Mouse (Mus musculus) hindbrain, embryonic 13.5 days (tissue): ENCODE data around the gene Slc1a6. TPM values are rescaled to one million over a fixed set of nuclear protein-coding genes. Genes with fewer than 3 reads are reported as not detected.

Source experiments
- ATAC-seq: fragments of 200-750 bp; cut with Nextera tagmentation; 2 replicates; pipeline ENCODE4 v1.8.0; 2017; ENCODE audit warnings: moderate TSS enrichment; ENCODE audit not compliant: low FRiP score
- H3K27ac ChIP-seq: fragments of 300-500 bp; sonication (generic); 2 replicates; pipeline ENCODE4 v1.5.1; 2015; ENCODE audit warnings: inconsistent platforms, mild to moderate bottlenecking, moderate library complexity
- H3K27me3 ChIP-seq: fragments of 300-500 bp; sonication (generic); 2 replicates; pipeline ENCODE4 v1.6.1; 2015; ENCODE audit warnings: mild to moderate bottlenecking, inconsistent platforms
- H3K36me3 ChIP-seq: fragments of 300-500 bp; sonication (generic); 2 replicates; pipeline ENCODE4 v1.6.1; 2015; ENCODE audit warnings: mild to moderate bottlenecking, inconsistent platforms
- H3K4me1 ChIP-seq: fragments of 300-500 bp; sonication (generic); replicated peaks from 2 replicates; pipeline ENCODE4 v1.6.1; 2015; ENCODE audit warnings: inconsistent platforms
- H3K4me2 ChIP-seq: fragments of 300-500 bp; sonication (generic); 2 replicates; pipeline ENCODE4 v1.6.1; 2015; ENCODE audit warnings: inconsistent platforms, mild to moderate bottlenecking, moderate library complexity
- H3K4me3 ChIP-seq: fragments of 300-500 bp; sonication (generic); 2 replicates; pipeline ENCODE4 v1.5.1; 2015; ENCODE audit warnings: mild to moderate bottlenecking, inconsistent platforms
- H3K9ac ChIP-seq: fragments of 300-500 bp; sonication (generic); 2 replicates; pipeline ENCODE4 v1.6.1; 2015; ENCODE audit warnings: mild to moderate bottlenecking, inconsistent platforms
- H3K9me3 ChIP-seq: fragments of 300-500 bp; sonication (generic); 2 replicates; pipeline ENCODE4 v1.6.1; 2016; ENCODE audit warnings: inconsistent platforms
- WGBS: fragments of 180-500 bp; shearing (Covaris S2); methylation state at CpG from one replicate; pipeline ENCODE4 v1.1.7; 2015; 5-methylcytosine and 5-hydroxymethylcytosine counted together
- polyA plus RNA-seq: library from polyadenylated mRNA; unstranded; fragments of >200 nt; fragmentation: Nextera tagmentation; extraction: Ambion mirVana; gene quantifications from 2 replicates; pipeline ENCODE4 v1.2.1, GENCODE M21; 2015

The Slc1a6 gene
- polyA plus RNA-seq, result 8.3 and 9.8 TPM in 2 replicates

DNA sequence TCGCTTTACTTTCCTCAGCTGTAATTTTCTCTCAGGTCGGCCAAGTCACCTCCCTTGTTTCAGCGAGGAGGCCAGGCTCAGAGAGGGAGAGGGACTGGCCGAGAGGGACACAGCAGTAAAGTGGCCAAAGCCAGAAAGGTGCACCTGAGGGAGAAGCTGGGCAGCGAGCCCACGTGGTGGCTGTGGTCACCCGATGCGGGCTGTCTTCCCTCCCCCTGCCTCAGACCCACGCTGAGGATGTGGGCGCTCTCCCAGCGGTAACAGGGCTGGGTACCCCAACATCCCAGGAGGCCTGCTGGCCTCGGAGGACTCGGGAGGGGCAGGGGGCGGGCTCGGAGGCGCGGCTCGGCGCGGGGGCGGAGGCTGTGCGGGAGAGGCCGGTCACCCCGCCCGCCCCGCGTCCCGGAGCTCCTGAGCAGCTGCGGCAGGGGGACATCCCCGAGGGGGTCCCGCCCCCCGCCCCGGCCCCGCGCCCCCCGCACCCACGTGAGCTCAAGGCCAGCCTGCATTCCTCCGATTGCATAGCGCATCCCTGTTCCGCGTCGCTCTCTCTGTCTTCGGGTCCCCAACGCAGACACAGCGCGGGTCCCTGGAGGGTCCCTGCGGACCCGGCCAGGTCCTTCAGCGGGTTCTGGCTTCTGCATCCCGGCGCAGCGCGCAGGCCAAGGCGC lies at the start of gene Slc1a6:
TSS of gene Slc1a6 (plus strand) at position 516 of the 671 bp plus-strand sequence.
- peak; percentile 83 for ATAC-seq
- Histone ChIP-seq H3K36me3 (no peaks in the 10 kb centered on the region), H3K4me2 (peak within 1 kb of the TSS; percentile 97), H3K27ac (peak within 1 kb of the TSS; percentile 31), H3K9ac (peak within 1 kb of the TSS; percentile 84), H3K4me3 (peak within 1 kb of the TSS; percentile 63), H3K9me3 (no peaks in the 10 kb centered on the region), H3K27me3 (no peaks in the 10 kb centered on the region), H3K4me1 (peaks cover 30% of the 10 kb centered on the region)
- WGBS, result 2% methylated on average over 29 of the region's 54 CpGs

DNA sequence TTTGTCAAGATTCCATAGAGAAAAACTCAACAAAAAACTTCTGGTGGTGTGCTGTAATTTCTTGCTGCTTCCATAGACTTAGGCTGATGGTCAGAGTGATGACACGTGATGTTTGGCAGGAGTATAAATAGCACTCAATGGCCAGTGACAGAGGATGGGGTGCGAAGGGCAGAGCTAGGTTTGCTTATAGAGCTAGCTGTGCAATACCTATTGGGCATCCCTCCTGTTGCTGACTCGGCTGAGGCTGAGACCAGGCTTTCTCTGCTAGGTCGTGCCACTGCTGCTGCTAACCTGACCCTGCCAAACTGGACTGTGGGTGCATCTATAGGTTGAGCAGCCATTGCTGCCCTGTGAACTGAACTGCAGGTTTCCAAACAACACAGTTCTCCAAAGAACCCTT lies 40.5 kb upstream of the Slc1a6 start:
- no peaks in the 10 kb centered on the region for H3K9me3 ChIP-seq
- H3K9ac ChIP-seq, result no peak overlapping the region
- H3K4me1 ChIP-seq, result no peaks in the 10 kb centered on the region
- no peak for ATAC-seq
- no peak overlapping the region for H3K4me3 ChIP-seq
- no peak overlapping the region for H3K4me2 ChIP-seq
- H3K36me3 ChIP-seq, result no peaks in the 10 kb centered on the region
- WGBS, result 78% methylated on average over 4 of the region's 4 CpGs
- no peak overlapping the region for H3K27ac ChIP-seq
- no peaks in the 10 kb centered on the region for H3K27me3 ChIP-seq

DNA sequence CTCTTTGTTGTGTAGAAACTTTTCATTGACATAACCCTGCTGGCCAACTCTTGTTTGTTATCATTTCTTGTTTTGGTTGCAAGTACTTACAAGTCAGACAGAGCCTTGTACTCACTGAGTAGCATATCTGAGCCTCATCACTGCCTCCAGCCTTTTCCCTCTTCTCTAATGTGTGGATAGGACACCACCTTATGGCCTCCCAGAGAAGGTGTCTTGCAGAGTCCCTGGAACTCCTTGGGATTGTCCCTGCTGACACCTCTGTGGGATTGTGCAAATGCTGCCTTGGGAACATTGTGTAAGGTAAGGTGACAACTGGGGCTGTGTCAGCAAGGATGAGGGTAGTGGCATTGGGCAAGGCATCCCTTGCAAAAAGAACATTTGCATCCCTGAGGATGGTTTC lies 36.6 kb upstream of the Slc1a6 start:
- Histone ChIP-seq H3K4me1 (peaks cover 10% of the 10 kb centered on the region), H3K27ac (no peak overlapping the region), H3K4me2 (no peak overlapping the region), H3K9ac (no peak overlapping the region), H3K36me3 (no peaks in the 10 kb centered on the region), H3K27me3 (peaks cover 8% of the 10 kb centered on the region), H3K9me3 (no peaks in the 10 kb centered on the region), H3K4me3 (no peak overlapping the region)
- ATAC-seq, result no peak

GRCm38 (mm10) chr10:78745453-78746232 lies 34.7 kb upstream of the Slc1a6 start:
- Histone ChIP-seq H3K4me1 (peaks cover 10% of the 10 kb centered on the region), H3K9ac (no peak overlapping the region), H3K36me3 (no peaks in the 10 kb centered on the region), H3K27ac (no peak overlapping the region), H3K4me3 (no peak overlapping the region), H3K4me2 (no peak overlapping the region), H3K27me3 (peaks cover 13% of the 10 kb centered on the region), H3K9me3 (no peaks in the 10 kb centered on the region)
- 64% methylated on average over 4 of the region's 4 CpGs for WGBS
- no peak for ATAC-seq

DNA sequence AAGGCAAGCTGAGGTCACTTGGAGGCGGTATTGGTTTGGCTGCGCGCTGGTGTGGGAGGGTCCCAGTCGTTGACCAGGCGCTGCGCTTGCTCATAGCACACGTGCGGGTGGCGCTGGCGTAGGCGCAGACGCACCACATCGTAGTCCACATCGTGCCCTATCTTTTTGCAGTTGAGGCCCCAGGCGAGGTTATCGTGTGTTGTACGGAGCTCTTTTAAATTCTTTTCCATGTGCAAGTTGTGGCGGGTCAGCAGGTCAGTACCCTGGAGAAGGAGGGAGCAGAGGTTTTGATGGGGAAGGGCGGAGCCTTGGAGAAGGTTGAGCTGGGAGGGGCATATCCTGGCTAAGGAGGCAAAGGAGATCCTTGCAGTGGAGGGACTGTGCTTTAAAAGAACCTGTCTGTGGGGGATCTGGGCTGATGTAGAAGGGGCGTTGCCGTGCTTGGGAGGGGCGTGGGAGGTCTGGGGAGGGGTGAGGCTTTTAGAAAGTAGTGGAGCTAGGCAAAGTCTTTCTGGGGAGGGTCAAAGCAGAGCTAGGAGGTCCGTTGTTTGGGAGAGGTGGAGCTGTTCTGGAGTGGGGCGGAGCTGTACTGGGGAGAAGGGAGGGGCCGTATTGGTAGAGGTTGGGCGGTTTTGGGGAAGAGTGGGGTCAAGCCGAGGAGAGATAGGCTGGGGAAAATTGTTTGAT lies 33.1 kb upstream of the Slc1a6 start:
- H3K9me3 ChIP-seq, result no peaks in the 10 kb centered on the region
- no peaks in the 10 kb centered on the region for H3K36me3 ChIP-seq
- H3K27ac ChIP-seq, result no peak overlapping the region
- H3K9ac ChIP-seq, result peak overlapping the region; percentile 68
- H3K4me3 ChIP-seq, result peak overlapping the region; percentile 44
- H3K27me3 ChIP-seq, result peaks cover 17% of the 10 kb centered on the region
- ATAC-seq, result peak; percentile 86
- peaks cover 16% of the 10 kb centered on the region for H3K4me1 ChIP-seq
- 2% methylated on average over 27 of the region's 27 CpGs for WGBS
- peak overlapping the region; percentile 67 for H3K4me2 ChIP-seq

GRCm38 (mm10) chr10:78748161-78748560 lies 32.1 kb upstream of the Slc1a6 start:
- H3K4me2 ChIP-seq, result peak overlapping the region; percentile 67
- H3K27ac ChIP-seq, result no peak overlapping the region
- H3K27me3 ChIP-seq, result peaks cover 17% of the 10 kb centered on the region
- peaks cover 16% of the 10 kb centered on the region for H3K4me1 ChIP-seq
- peak overlapping the region; percentile 44; the same call in 1 of the 2 replicates for H3K4me3 ChIP-seq
- WGBS, result 78% methylated on average over 13 of the region's 13 CpGs
- no peaks in the 10 kb centered on the region for H3K36me3 ChIP-seq
- ATAC-seq, result no peak
- peak overlapping the region; percentile 68; the same call in 1 of the 2 replicates for H3K9ac ChIP-seq
- no peaks in the 10 kb centered on the region for H3K9me3 ChIP-seq

- Histone ChIP-seq H3K27me3 (peaks cover 17% of the 10 kb centered on the region), H3K4me1 (peaks cover 16% of the 10 kb centered on the region), H3K27ac (no peak overlapping the region), H3K9ac (no peak overlapping the region), H3K9me3 (no peaks in the 10 kb centered on the region), H3K4me3 (no peak overlapping the region), H3K36me3 (no peaks in the 10 kb centered on the region), H3K4me2 (no peak overlapping the region)
- no peak for ATAC-seq
- WGBS, result 88% methylated on average over 6 of the region's 6 CpGs
These were observed 31.4 kb upstream of the Slc1a6 start for GRCm38 (mm10) chr10:78748946-78749345.

DNA sequence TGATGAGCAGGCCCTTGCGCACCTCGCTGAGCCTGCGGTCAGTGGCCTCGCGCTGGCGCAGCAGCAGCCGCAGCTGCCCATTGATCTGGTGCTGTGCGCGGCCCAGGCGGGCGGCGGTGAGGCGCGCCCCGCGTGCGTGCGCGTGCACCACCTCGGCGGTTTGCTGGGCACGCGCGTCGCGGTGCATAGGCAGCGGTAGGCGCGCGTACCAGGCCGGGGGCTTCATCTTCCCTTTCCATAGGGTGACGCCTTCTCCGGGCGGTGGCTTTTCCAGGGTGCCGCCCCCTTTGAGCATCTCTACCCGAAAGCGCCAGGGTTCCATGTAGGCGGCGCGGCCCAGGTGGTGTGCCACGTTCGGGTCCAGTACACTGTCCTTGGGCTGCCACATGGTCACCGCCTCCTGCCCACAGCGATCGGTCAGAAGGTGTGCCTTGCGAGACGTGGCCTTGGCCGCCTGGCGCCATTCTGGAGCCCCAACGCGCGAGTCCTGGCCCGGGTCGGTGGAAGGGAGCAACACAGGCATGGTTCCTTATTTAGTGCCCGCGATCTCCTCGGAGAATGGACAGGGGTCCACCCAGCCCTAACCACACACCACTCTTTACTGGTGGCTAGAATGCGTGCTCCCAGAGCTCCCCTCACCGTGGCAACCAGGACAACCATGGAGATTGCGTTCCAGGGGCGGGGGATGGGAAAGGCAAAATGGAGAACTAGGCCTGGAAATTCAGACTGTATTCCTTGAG lies 27.7 kb upstream of the Slc1a6 start, which contains the start of gene Ccdc105:
TSS of gene Ccdc105 (minus strand) at position 614 of the 740 bp plus-strand sequence.
- Histone ChIP-seq H3K9me3 (no peaks in the 10 kb centered on the region), H3K4me1 (peaks cover 8% of the 10 kb centered on the region), H3K36me3 (no peaks in the 10 kb centered on the region), H3K4me2 (peak within 1 kb of the TSS; percentile 75), H3K4me3 (peak within 1 kb of the TSS; percentile 55), H3K27ac (peak within 1 kb of the TSS; percentile 94), H3K9ac (peak within 1 kb of the TSS; percentile 80), H3K27me3 (peaks cover 21% of the 10 kb centered on the region)
- under 1% methylated on average over 61 of the region's 61 CpGs for WGBS
- peak; percentile 95 for ATAC-seq

GRCm38 (mm10) chr10:78756021-78756420 lies 24.3 kb upstream of the Slc1a6 start:
- 0 out of 2 replicates have a peak, but pooled peaks cover 7% of the 10 kb centered on the region for H3K4me1 ChIP-seq
- H3K27ac ChIP-seq, result no peak overlapping the region
- no peak for ATAC-seq
- 0 out of 2 replicates have a peak, but pooled peaks cover 5% of the 10 kb centered on the region for H3K27me3 ChIP-seq
- H3K36me3 ChIP-seq, result no peaks in the 10 kb centered on the region
- H3K9ac ChIP-seq, result no peak overlapping the region
- no peaks in the 10 kb centered on the region for H3K9me3 ChIP-seq
- H3K4me3 ChIP-seq, result no peak overlapping the region
- 36% methylated on average over 6 of the region's 6 CpGs for whole genome bisulfite sequencing
- H3K4me2 ChIP-seq, result no peak overlapping the region

DNA sequence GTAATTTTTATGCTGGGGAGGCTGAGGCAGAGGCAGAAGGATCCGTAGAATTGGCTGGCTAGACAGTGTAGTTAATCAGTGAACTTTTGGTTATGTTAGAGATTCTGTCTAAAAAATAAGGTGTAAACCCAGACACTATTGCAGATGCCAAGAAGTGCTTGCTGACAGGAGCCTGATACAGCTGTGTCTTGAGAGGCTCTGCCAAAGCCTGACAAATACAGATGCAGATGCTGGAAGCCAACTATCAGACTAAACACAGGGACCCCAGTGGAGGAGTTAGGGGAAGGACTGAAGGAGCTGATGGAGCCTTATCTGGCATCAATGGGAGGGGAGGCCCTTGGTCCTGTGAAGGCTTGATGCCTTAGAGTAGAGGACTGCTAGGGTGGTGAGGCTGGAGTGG lies 14.7 kb upstream of the Slc1a6 start:
- ATAC-seq, result no peak
- 77% methylated on average over 1 of the region's 1 CpGs for WGBS

DNA sequence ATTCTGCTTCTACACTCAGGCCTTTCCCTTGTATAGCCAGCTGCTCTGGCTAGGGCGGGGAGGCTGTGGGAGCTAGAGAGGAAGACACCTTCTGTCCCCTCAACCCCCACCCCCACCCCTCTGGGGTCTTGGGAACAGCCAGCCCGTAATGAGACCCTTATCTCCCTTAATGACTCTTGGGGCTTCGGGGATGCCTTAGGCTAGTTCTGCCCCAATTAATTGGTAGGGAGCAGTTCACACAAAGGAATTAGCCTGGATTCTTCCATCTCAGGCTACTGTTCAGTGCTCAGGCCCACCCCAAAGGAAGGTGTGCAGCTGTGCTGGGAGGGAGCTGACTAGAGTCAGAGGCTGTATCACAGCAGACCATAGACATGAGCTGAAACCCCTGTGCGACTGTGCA lies 4.5 kb upstream of the Slc1a6 start:
- peak overlapping the region; percentile 8; the same call in 1 of the 2 replicates for H3K27ac ChIP-seq
- H3K9ac ChIP-seq, result no peak overlapping the region
- peaks cover 20% of the 10 kb centered on the region for H3K4me1 ChIP-seq
- peak; percentile 66 for ATAC-seq
- H3K9me3 ChIP-seq, result no peaks in the 10 kb centered on the region
- H3K36me3 ChIP-seq, result no peaks in the 10 kb centered on the region
- H3K4me2 ChIP-seq, result no peak overlapping the region
- 46% methylated on average over 4 of the region's 4 CpGs for WGBS
- H3K27me3 ChIP-seq, result no peaks in the 10 kb centered on the region
- H3K4me3 ChIP-seq, result no peak overlapping the region

More for the DNA sequence above, 14.7 kb upstream of the Slc1a6 start:
- Histone ChIP-seq H3K9ac (no peak overlapping the region), H3K4me2 (no peak overlapping the region), H3K27me3 (no peaks in the 10 kb centered on the region), H3K4me1 (no peaks in the 10 kb centered on the region), H3K27ac (no peak overlapping the region), H3K4me3 (no peak overlapping the region), H3K9me3 (0 out of 2 replicates have a peak, but pooled peaks cover 7% of the 10 kb centered on the region), H3K36me3 (no peaks in the 10 kb centered on the region)
